Mouse (Mus musculus) midbrain, embryonic 15.5 days (tissue): ENCODE results near the gene Crisp1. TPM values are rescaled to one million over a fixed set of nuclear protein-coding genes. Genes with fewer than 3 reads are reported as not detected.

Experiments
- ATAC-seq: fragments of 200-750 bp; cut with Nextera tagmentation; replicated peaks from 2 replicates; pipeline ENCODE4 v1.8.0; 2017; ENCODE audit warnings: moderate TSS enrichment
- H3K27ac ChIP-seq: fragments of 300-500 bp; sonication (generic); 2 replicates; pipeline ENCODE4 v1.5.1; 2015; ENCODE audit warnings: mild to moderate bottlenecking, inconsistent platforms
- H3K27me3 ChIP-seq: fragments of 300-500 bp; sonication (generic); replicated peaks from 2 replicates; pipeline ENCODE4 v1.6.1; 2015; ENCODE audit warnings: inconsistent platforms
- H3K36me3 ChIP-seq: fragments of 300-500 bp; sonication (generic); replicated peaks from 2 replicates; pipeline ENCODE4 v1.6.1; 2015; ENCODE audit warnings: inconsistent platforms
- H3K4me1 ChIP-seq: fragments of 300-500 bp; sonication (generic); 2 replicates; pipeline ENCODE4 v1.6.1; 2015; ENCODE audit warnings: inconsistent platforms
- H3K4me2 ChIP-seq: fragments of 300-500 bp; sonication (generic); 2 replicates; pipeline ENCODE4 v1.6.1; 2015; ENCODE audit warnings: inconsistent platforms, mild to moderate bottlenecking, moderate library complexity
- H3K4me3 ChIP-seq: fragments of 300-500 bp; sonication (generic); 2 replicates; pipeline ENCODE4 v1.5.1; 2015; ENCODE audit warnings: mild to moderate bottlenecking, inconsistent platforms
- H3K9ac ChIP-seq: fragments of 300-500 bp; sonication (generic); 2 replicates; pipeline ENCODE4 v1.6.1; 2015; ENCODE audit warnings: mild to moderate bottlenecking, inconsistent platforms
- H3K9me3 ChIP-seq: fragments of 300-500 bp; sonication (generic); 2 replicates; pipeline ENCODE4 v1.6.1; 2016; ENCODE audit warnings: inconsistent platforms
- WGBS: fragments of 180-500 bp; shearing (Covaris S2); methylation state at CpG from one replicate; pipeline ENCODE4 v1.1.7; 2015; ENCODE audit warnings: mixed read lengths; 5-methylcytosine and 5-hydroxymethylcytosine counted together
- polyA plus RNA-seq: library from polyadenylated mRNA; unstranded; fragments of >200 nt; fragmentation: Nextera tagmentation; extraction: Ambion mirVana; gene quantifications from 2 replicates; pipeline ENCODE4 v1.2.1, GENCODE M21; 2015

The Crisp1 gene
- not detected in 2 replicates for polyA plus RNA-seq

GRCm38 (mm10) chr17:40319062-40319461, at the start of gene Crisp1:
Crisp1 (minus strand) TSS chr17:40319207.
- H3K4me1 ChIP-seq, result no peaks in the 10 kb centered on the region
- H3K4me3 ChIP-seq, result no peak within 1 kb of the TSS
- H3K4me2 ChIP-seq, result no peak within 1 kb of the TSS
- no peak for ATAC-seq
- H3K27me3 ChIP-seq, result no peaks in the 10 kb centered on the region
- WGBS, result 63% methylated on average over 2 of the region's 2 CpGs
- H3K9me3 ChIP-seq, result no peaks in the 10 kb centered on the region
- no peak within 1 kb of the TSS for H3K9ac ChIP-seq
- H3K27ac ChIP-seq, result no peak within 1 kb of the TSS
- no peaks in the 10 kb centered on the region for H3K36me3 ChIP-seq

- H3K9ac ChIP-seq, result no peak overlapping the region
Observed at GRCm38 (mm10) chr17:40342497-40343009, 23.5 kb upstream of the Crisp1 start.

GRCm38 (mm10) chr17:40285435-40285834, 33.6 kb downstream of the Crisp1 start:
- Histone ChIP-seq H3K9me3 (no peaks in the 10 kb centered on the region), H3K27me3 (no peaks in the 10 kb centered on the region), H3K27ac (no peak overlapping the region), H3K36me3 (no peaks in the 10 kb centered on the region), H3K4me1 (no peaks in the 10 kb centered on the region), H3K4me3 (no peak overlapping the region), H3K9ac (no peak overlapping the region), H3K4me2 (no peak overlapping the region)
- ATAC-seq, result no peak
- 70% methylated on average over 2 of the region's 2 CpGs for WGBS

More at GRCm38 (mm10) chr17:40342497-40343009, 23.5 kb upstream of the Crisp1 start:
- 68% methylated on average over 3 of the region's 3 CpGs for WGBS
- Histone ChIP-seq H3K27me3 (no peaks in the 10 kb centered on the region), H3K9me3 (no peaks in the 10 kb centered on the region), H3K36me3 (no peaks in the 10 kb centered on the region), H3K4me3 (no peak overlapping the region), H3K27ac (no peak overlapping the region), H3K4me2 (no peak overlapping the region), H3K4me1 (no peaks in the 10 kb centered on the region)
- no peak for ATAC-seq

- ATAC-seq, result no peak
- WGBS, result 68% methylated on average over 1 of the region's 1 CpGs
- Histone ChIP-seq H3K36me3 (no peaks in the 10 kb centered on the region), H3K9me3 (no peaks in the 10 kb centered on the region), H3K4me2 (no peak overlapping the region), H3K27ac (no peak overlapping the region), H3K4me1 (no peaks in the 10 kb centered on the region), H3K4me3 (no peak overlapping the region), H3K27me3 (no peaks in the 10 kb centered on the region), H3K9ac (no peak overlapping the region)
Observed at GRCm38 (mm10) chr17:40275519-40275918, 43.5 kb downstream of the Crisp1 start.

- 12% methylated on average over 1 of the region's 1 CpGs for WGBS
- H3K4me2 ChIP-seq, result no peak overlapping the region
- no peaks in the 10 kb centered on the region for H3K4me1 ChIP-seq
- no peaks in the 10 kb centered on the region for H3K36me3 ChIP-seq
- H3K9ac ChIP-seq, result no peak overlapping the region
- no peak for ATAC-seq
- H3K27me3 ChIP-seq, result no peaks in the 10 kb centered on the region
- H3K4me3 ChIP-seq, result no peak overlapping the region
- no peaks in the 10 kb centered on the region for H3K9me3 ChIP-seq
- H3K27ac ChIP-seq, result no peak overlapping the region
Observed at GRCm38 (mm10) chr17:40274906-40275470, 44.0 kb downstream of the Crisp1 start.

GRCm38 (mm10) chr17:40252487-40252886, 66.5 kb downstream of the Crisp1 start:
- Histone ChIP-seq H3K9me3 (no peaks in the 10 kb centered on the region), H3K27me3 (no peaks in the 10 kb centered on the region), H3K4me1 (no peaks in the 10 kb centered on the region), H3K9ac (no peak overlapping the region), H3K36me3 (no peaks in the 10 kb centered on the region), H3K4me3 (no peak overlapping the region), H3K27ac (no peak overlapping the region), H3K4me2 (no peak overlapping the region)
- no peak for ATAC-seq
- WGBS, result 90% methylated on average over 1 of the region's 1 CpGs

Other genes starting within 250 kb of the Crisp1 start
- gene AC192777.2, start 223.8 kb downstream of the Crisp1 start, polyA plus RNA-seq, result not detected in 2 replicates
- gene Pgk2, start 110.6 kb downstream of the Crisp1 start, polyA plus RNA-seq, result not detected in 2 replicates
- gene Crisp3, start 76.9 kb downstream of the Crisp1 start, polyA plus RNA-seq, result not detected in 2 replicates
- not detected in 2 replicates for gene Esp8, start 200.8 kb upstream of the Crisp1 start, polyA plus RNA-seq
- gene Esp6, start 242.3 kb upstream of the Crisp1 start, polyA plus RNA-seq, result not detected in 2 replicates